Mouse (Mus musculus) MEL (cell line): ENCODE results near the gene Glipr1. TPM values are rescaled to one million over a fixed set of nuclear protein-coding genes. Genes with fewer than 3 reads are reported as not detected.

Source experiments
- DNase-seq: peaks from one replicate; pipeline ENCODE4 v3.0.0; 2011; ENCODE audit warnings: low read depth, low spot score
- H3K27ac ChIP-seq: 2 replicates; pipeline ENCODE4 v1.5.1; 2012; ENCODE audit warnings: low read depth, mild to moderate bottlenecking, control low read depth, low read length, moderate library complexity; ENCODE audit not compliant: control insufficient read depth
- H3K27me3 ChIP-seq, 2 experiments: fragments of 150-350 bp in 1 of 2; sonication (generic) in 1 of 2; 2 replicates each; pipeline ENCODE4 v1.6.1; 2012; ENCODE audit warnings: low read length in 2 of 2, mild to moderate bottlenecking in 2 of 2, improper control_type of control experiment in 1 of 2, moderate library complexity in 1 of 2; ENCODE audit not compliant: insufficient read depth in 2 of 2, control insufficient read depth in 1 of 2
- H3K36me3 ChIP-seq, 2 experiments: 2 replicates each; pipeline ENCODE4 v1.6.1; 2012 to 2014; ENCODE audit warnings: low read length in 2 of 2, improper control_type of control experiment in 1 of 2, inconsistent platforms in 1 of 2, mild to moderate bottlenecking in 1 of 2; ENCODE audit not compliant: insufficient read depth in 2 of 2, control insufficient read depth in 1 of 2
- H3K4me1 ChIP-seq, 2 experiments: fragments of 150-350 bp in 1 of 2; sonication (generic) in 1 of 2; 2 replicates each; pipeline ENCODE4 v1.6.1; 2012; ENCODE audit warnings: low read length in 2 of 2, improper control_type of control experiment in 1 of 2, mild to moderate bottlenecking in 1 of 2; ENCODE audit not compliant: insufficient read depth in 2 of 2, control insufficient read depth in 1 of 2
- H3K4me3 ChIP-seq, 2 experiments: fragments of 150-350 bp in 1 of 2; sonication (generic) in 1 of 2; 2 replicates each; pipeline ENCODE4 v1.5.1; 2012; ENCODE audit warnings: low read depth in 2 of 2, low read length in 2 of 2, mild to moderate bottlenecking in 2 of 2, moderate library complexity in 2 of 2, control low read depth in 1 of 2, improper control_type of control experiment in 1 of 2; ENCODE audit not compliant: control insufficient read depth in 1 of 2, insufficient read depth in 1 of 2
- H3K79me2 ChIP-seq: 2 replicates; pipeline ENCODE4 v1.6.1; 2012; ENCODE audit warnings: mild to moderate bottlenecking, low read length, moderate library complexity; ENCODE audit not compliant: control insufficient read depth, poor library complexity, insufficient read depth
- H3K9ac ChIP-seq: 2 replicates; pipeline ENCODE4 v1.6.1; 2012; ENCODE audit warnings: low read depth, mild to moderate bottlenecking, control low read depth, low read length, moderate library complexity; ENCODE audit not compliant: control insufficient read depth, poor library complexity, severe bottlenecking
- H3K9me3 ChIP-seq: fragments of 150-350 bp; sonication (generic); replicated peaks from 2 replicates; pipeline ENCODE4 v1.6.1; 2012; ENCODE audit warnings: mild to moderate bottlenecking, low read length, improper control_type of control experiment, moderate library complexity; ENCODE audit not compliant: insufficient read depth
- BHLHE40 ChIP-seq: IDR thresholded peaks from 2 replicates; pipeline ENCODE4 v1.6.1; 2012; ENCODE audit warnings: low read depth, mild to moderate bottlenecking, inconsistent platforms, low read length, improper control_type of control experiment, borderline replicate concordance
- CHD2 ChIP-seq: IDR thresholded peaks from 2 replicates; pipeline ENCODE4 v1.6.1; 2011; ENCODE audit warnings: low read length, improper control_type of control experiment
- CTCF ChIP-seq, 3 experiments: IDR thresholded peaks in 2 of 3; conservative IDR thresholded peaks in 1 of 3; 2 replicates each; pipeline ENCODE4 v1.5.1; 2011 to 2012; ENCODE audit warnings: low read length in 3 of 3, low read depth in 2 of 3, mild to moderate bottlenecking in 2 of 3, improper control_type of control experiment in 1 of 3, inconsistent platforms in 1 of 3, mixed read lengths in 1 of 3, moderate library complexity in 1 of 3; ENCODE audit not compliant: control insufficient read depth in 1 of 3, insufficient read depth in 1 of 3, poor library complexity in 1 of 3, severe bottlenecking in 1 of 3
- E2F4 ChIP-seq: IDR thresholded peaks from 2 replicates; pipeline ENCODE4 v1.6.1; 2011; ENCODE audit warnings: low read depth, low read length, improper control_type of control experiment, borderline replicate concordance
- GABPA ChIP-seq: IDR thresholded peaks from 2 replicates; pipeline ENCODE4 v1.6.1; 2012; ENCODE audit warnings: low read depth, mild to moderate bottlenecking, inconsistent platforms, low read length, improper control_type of control experiment, moderate library complexity
- GATA1 ChIP-seq: IDR thresholded peaks from 2 replicates; pipeline ENCODE4 v1.6.1; 2011; ENCODE audit warnings: low read depth, low read length, improper control_type of control experiment
- MAZ ChIP-seq: IDR thresholded peaks from 2 replicates; pipeline ENCODE4 v1.6.1; 2012; ENCODE audit warnings: low read depth, mild to moderate bottlenecking, inconsistent platforms, low read length, improper control_type of control experiment
- MEF2A ChIP-seq: IDR thresholded peaks from 2 replicates; pipeline ENCODE4 v1.6.1; 2014; ENCODE audit warnings: low read depth, mild to moderate bottlenecking, inconsistent platforms, low read length, improper control_type of control experiment; ENCODE audit not compliant: poor library complexity, insufficient replicate concordance, severe bottlenecking; ENCODE audit errors: extremely low read depth
- MXI1 ChIP-seq: IDR thresholded peaks from 2 replicates; pipeline ENCODE4 v1.6.1; 2011; ENCODE audit warnings: mild to moderate bottlenecking, low read depth, low read length, improper control_type of control experiment
- MYC ChIP-seq: IDR thresholded peaks from 2 replicates; pipeline ENCODE4 v1.6.1; 2011; ENCODE audit warnings: low read depth, mild to moderate bottlenecking, low read length, improper control_type of control experiment, moderate library complexity
- POLR2AphosphoS5 ChIP-seq: IDR thresholded peaks from 2 replicates; pipeline ENCODE4 v1.6.1; 2012; ENCODE audit warnings: low read depth, borderline replicate concordance, mild to moderate bottlenecking, inconsistent platforms, low read length, moderate library complexity, mixed read lengths
- RAD21 ChIP-seq: IDR thresholded peaks from 2 replicates; pipeline ENCODE4 v1.6.1; 2011; ENCODE audit warnings: mild to moderate bottlenecking, low read depth, low read length, improper control_type of control experiment
- RCOR1 ChIP-seq: IDR thresholded peaks from 2 replicates; pipeline ENCODE4 v1.6.1; 2012; ENCODE audit warnings: low read depth, mild to moderate bottlenecking, inconsistent platforms, low read length, improper control_type of control experiment
- SIN3A ChIP-seq: IDR thresholded peaks from 2 replicates; pipeline ENCODE4 v1.6.1; 2012; ENCODE audit warnings: low read length, improper control_type of control experiment, inconsistent platforms
- SMC3 ChIP-seq: IDR thresholded peaks from 2 replicates; pipeline ENCODE4 v1.6.1; 2011; ENCODE audit warnings: low read depth, low read length, improper control_type of control experiment
- TCF12 ChIP-seq: IDR thresholded peaks from 2 replicates; pipeline ENCODE4 v1.6.1; 2014; ENCODE audit warnings: low read depth, mild to moderate bottlenecking, inconsistent platforms, low read length, improper control_type of control experiment, moderate library complexity
- USF2 ChIP-seq, 2 experiments: IDR thresholded peaks; 2 replicates each; pipeline ENCODE4 v1.6.1; 2011 to 2012; ENCODE audit warnings: improper control_type of control experiment in 2 of 2, low read length in 2 of 2, borderline replicate concordance in 1 of 2, inconsistent platforms in 1 of 2, low read depth in 1 of 2, mild to moderate bottlenecking in 1 of 2; ENCODE audit not compliant: insufficient read depth in 1 of 2
- ZC3H11A ChIP-seq: IDR thresholded peaks from 2 replicates; pipeline ENCODE4 v1.6.1; 2012; ENCODE audit warnings: low read depth, mild to moderate bottlenecking, inconsistent platforms, low read length, improper control_type of control experiment
- ZKSCAN1 ChIP-seq: IDR thresholded peaks from 2 replicates; pipeline ENCODE4 v1.6.1; 2012; ENCODE audit warnings: low read depth, mild to moderate bottlenecking, inconsistent platforms, low read length, improper control_type of control experiment, moderate library complexity
- ZNF384 ChIP-seq: IDR thresholded peaks from 2 replicates; pipeline ENCODE4 v1.6.1; 2012; ENCODE audit warnings: low read depth, mild to moderate bottlenecking, inconsistent platforms, low read length, improper control_type of control experiment
- polyA plus RNA-seq, 2 experiments: library from polyadenylated mRNA; stranded (reverse) in 1 of 2; unstranded in 1 of 2; fragments of >175 nt in 1 of 2; fragments of >200 nt in 1 of 2; gene quantifications; 2 replicates each; pipeline versions ENCODE4 v1.2.1 to v1.2.4; 2012; ENCODE audit warnings: low replicate concordance in 2 of 2, low read depth in 1 of 2; ENCODE audit not compliant: insufficient read length in 2 of 2, insufficient read depth in 1 of 2, missing spikeins in 1 of 2
- total RNA-seq: library from RNA; depleted of rRNA; stranded (reverse); fragments of 300-350 nt; gene quantifications from 2 replicates; pipeline ENCODE4 v1.2.3, GENCODE M21; 2012

The Glipr1 gene
- total and polyA plus RNA-seq, 3 experiments: 0.62 to 0.88 TPM; not detected in 1

- no peaks in the 10 kb centered on the region for H3K36me3 ChIP-seq
- no peak overlapping the region for H3K9ac ChIP-seq
- peaks cover 2 to 3% of the 10 kb centered on the region in 2 experiments; a peak in 2 of 4 replicates for H3K27me3 ChIP-seq
- no peak overlapping the region for H3K4me3 ChIP-seq
- H3K27ac ChIP-seq: no peak overlapping the region
- DNase-seq: no peak
- no peaks in the 10 kb centered on the region for H3K9me3 ChIP-seq
- peaks cover 0 to 3% of the 10 kb centered on the region in 2 experiments; a peak in 1 of 4 replicates for H3K4me1 ChIP-seq
- H3K79me2 ChIP-seq: no peaks in the 10 kb centered on the region
- no peak for TF ChIP-seq POLR2AphosphoS5
- TF ChIP-seq ZNF384: no peak
- no peak for TF ChIP-seq MXI1
- TF ChIP-seq E2F4: no peak
- no peak for TF ChIP-seq RAD21
- no peak for TF ChIP-seq MEF2A
- TF ChIP-seq USF2 (IDR thresholded peaks at IDR 0.05; ENCODE audit: borderline replicate concordance in 1 of 2, insufficient read depth in 1 of 2, low read depth in 1 of 2, low read length in 2 of 2): no peak
- no peak for TF ChIP-seq ZC3H11A
- TF ChIP-seq RCOR1: no peak
- TF ChIP-seq SIN3A: no peak
- TF ChIP-seq CHD2: no peak
- TF ChIP-seq ZKSCAN1: no peak
- TF ChIP-seq TCF12: no peak
- TF ChIP-seq GATA1: no peak
- no peak for TF ChIP-seq MYC
- TF ChIP-seq GABPA: no peak
- no peak for TF ChIP-seq MAZ
These were observed 44.4 kb downstream of the Glipr1 start for GRCm38 (mm10) chr10:111958046-111958421.

- H3K36me3 ChIP-seq: no peaks in the 10 kb centered on the region
- H3K27ac ChIP-seq: no peak overlapping the region
- no peaks in the 10 kb centered on the region for H3K9me3 ChIP-seq
- peaks cover 0 to 3% of the 10 kb centered on the region in 2 experiments; a peak in 1 of 4 replicates for H3K4me1 ChIP-seq
- DNase-seq: peak; percentile 81
- no peak overlapping the region for H3K4me3 ChIP-seq
- H3K27me3 ChIP-seq: peaks cover 2 to 3% of the 10 kb centered on the region in 2 experiments; a peak in 2 of 4 replicates
- H3K79me2 ChIP-seq: no peaks in the 10 kb centered on the region
- H3K9ac ChIP-seq: no peak overlapping the region
- TF ChIP-seq ZNF384 (no peak), SMC3 (peak; percentile 93), BHLHE40 (0 out of 2 replicates have a peak, but pooled peaks have one; percentile 10), ZC3H11A (peak; percentile 85), CTCF (IDR thresholded peaks at IDR 0.05 in 2 of 3, conservative IDR thresholded peaks at IDR 0.05 in 1 of 3; ENCODE audit: control insufficient read depth in 1 of 3, insufficient read depth in 1 of 3, low read depth in 2 of 3, low read length in 3 of 3, poor library complexity in 1 of 3, severe bottlenecking in 1 of 3) (peak; percentile 41 to 90 (median 79)), RAD21 (peak; percentile 82)
These were observed 45.0 kb downstream of the Glipr1 start for GRCm38 (mm10) chr10:111957271-111958045.
